Mouse (Mus musculus) spleen, postnatal 36 days (tissue): ENCODE data around the gene As3mt.

Source experiments
- DNase-seq, 2 experiments: peaks; one replicate each; pipeline ENCODE4 v3.0.0; 2022; ENCODE audit warnings: low spot score in 2 of 2, mixed read lengths in 1 of 2

The As3mt gene

DNA sequence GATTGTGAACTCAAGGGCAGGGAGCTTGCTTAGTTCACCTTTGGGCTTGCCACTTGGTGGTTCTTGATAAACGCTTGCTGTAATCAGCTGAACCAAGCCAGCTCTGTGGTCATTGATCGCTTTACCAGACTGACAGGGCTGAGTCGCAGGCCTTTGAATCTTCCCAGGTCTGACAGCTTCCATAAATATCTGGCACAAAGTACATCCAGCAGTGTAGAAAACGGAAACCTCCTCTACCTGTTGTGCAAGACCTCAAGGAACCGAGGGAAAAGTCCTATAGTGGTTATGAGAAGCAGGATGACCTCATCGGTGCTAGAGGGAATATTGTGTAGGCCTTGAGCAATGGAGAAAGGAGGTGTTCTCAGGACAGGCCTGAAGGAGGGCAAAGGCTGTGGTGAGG lies 77.2 kb downstream of the As3mt start:
- no peak for DNase-seq

DNA sequence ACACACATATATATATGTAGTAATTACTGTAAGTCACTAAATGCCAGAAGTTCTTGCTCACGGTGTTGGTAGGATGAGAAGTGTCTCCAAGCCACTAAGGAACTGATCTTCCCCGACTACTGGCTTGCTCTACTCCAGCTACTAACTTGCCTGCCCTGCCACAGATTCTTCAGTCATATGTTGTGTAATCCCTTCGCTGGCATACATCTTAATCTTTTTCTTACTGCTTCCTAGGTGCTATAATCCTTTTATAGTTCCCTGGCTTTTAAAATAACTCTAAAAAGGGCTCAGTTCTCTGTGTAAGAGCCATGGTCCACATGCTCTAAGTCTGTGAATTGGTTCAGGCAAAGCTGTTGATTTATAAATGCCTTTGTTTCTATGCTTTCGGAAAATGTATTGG lies 78.4 kb downstream of the As3mt start:
- no peak for DNase-seq

DNA sequence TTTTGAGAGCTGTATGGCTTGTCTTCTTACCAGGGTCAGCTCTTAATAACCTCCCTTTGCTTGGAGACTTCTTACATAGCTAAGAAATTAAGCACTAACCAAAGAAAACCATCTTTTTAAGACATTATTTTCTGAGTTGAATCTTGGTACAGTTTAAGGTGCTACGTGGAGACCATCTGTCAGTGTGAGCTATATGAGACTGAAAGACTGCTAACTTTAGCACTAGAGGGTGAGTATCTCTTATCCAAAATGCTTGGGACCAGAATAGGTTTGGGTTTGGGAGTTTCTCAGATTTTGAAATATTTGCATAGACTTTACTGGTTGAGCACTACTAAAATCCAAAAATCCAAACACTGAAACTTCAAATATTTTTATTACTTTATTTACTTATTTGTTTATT lies 82.5 kb downstream of the As3mt start:
- DNase-seq, result no peak
